Mouse (Mus musculus) embryonic fibroblast, embryonic 13.5 days (primary cell): Measurements from ENCODE around the gene Sgf29.

Experiments
- CTCF ChIP-seq: IDR thresholded peaks from 2 replicates; pipeline ENCODE4 v1.5.1; 2011; ENCODE audit warnings: mild to moderate bottlenecking, control low read depth, low read length, moderate library complexity, borderline replicate concordance; ENCODE audit not compliant: insufficient read depth
- POLR2A ChIP-seq: IDR thresholded peaks from 2 replicates; pipeline ENCODE4 v1.6.1; 2011; ENCODE audit warnings: low read depth, mild to moderate bottlenecking, control low read depth, low read length, moderate library complexity

DNA sequence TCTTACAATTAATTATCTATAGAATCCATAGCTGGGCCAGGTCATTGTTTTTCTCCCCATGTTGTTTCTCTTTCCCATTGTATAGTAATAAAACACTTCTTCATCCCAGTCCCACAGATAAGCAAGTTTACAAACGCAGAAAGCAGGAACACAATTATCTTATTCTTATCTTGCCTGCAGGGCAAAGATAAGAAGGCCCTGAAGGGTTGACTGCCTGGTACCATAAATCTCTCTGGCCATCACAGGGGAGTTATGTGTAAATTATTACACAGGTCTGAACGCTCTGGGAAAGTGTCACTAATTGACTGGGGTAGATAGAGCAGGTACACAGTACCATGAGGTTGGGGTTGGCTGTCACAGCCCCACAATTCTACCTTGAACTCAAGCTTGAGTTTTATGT lies 1.7 kb downstream of the Sgf29 start:
- TF ChIP-seq POLR2A (no peak), CTCF (no peak)
